In genomic region chr4:145492132-145492531, GRCm38 (mm10) we compare ENCODE assay signal across 20 mouse cellular contexts. TPM values are rescaled to one million over a fixed set of nuclear protein-coding genes. Genes with fewer than 3 reads are reported as not detected.
"Had no signal": no experiment of that assay in that cellular context is flagged by ENCODE, and none has a peak within 500 bp of the region (broad histone marks: within the 10 kb centered on the region; RNA-seq: fewer than 3 reads in every experiment).

No protein-coding gene starts in this region.

- H3K9me3 ChIP-seq: neural tube, embryonic 12.5 days; neural tube, embryonic 13.5 days; stomach, embryonic 15.5 days had no signal

- DNase-seq: retina, postnatal 1 day; right cerebral cortex, adult 18-20 months; right cerebral cortex, postnatal 14 days; right cerebral cortex, postnatal 25 days; right cerebral cortex, postnatal 4 days; spleen, adult 18-20 months; thymus, adult 18-20 months; thymus, adult 2 months; thymus, postnatal 14 days; thymus, postnatal 25 days; thymus, postnatal 36 days; thymus, postnatal 4 days had no signal

- H3K27me3 ChIP-seq: neural tube, embryonic 12.5 days; neural tube, embryonic 13.5 days; neural tube, embryonic 15.5 days; stomach, embryonic 15.5 days had no signal

- H3K36me3 ChIP-seq: neural tube, embryonic 12.5 days; neural tube, embryonic 13.5 days; neural tube, embryonic 15.5 days; stomach, embryonic 15.5 days had no signal

- H3K9ac ChIP-seq: neural tube, embryonic 12.5 days; neural tube, embryonic 13.5 days; neural tube, embryonic 15.5 days; stomach, embryonic 15.5 days had no signal

- H3K27ac ChIP-seq: neural tube, embryonic 12.5 days; neural tube, embryonic 13.5 days; neural tube, embryonic 15.5 days; stomach, embryonic 15.5 days; stomach, postnatal 0 days had no signal

- H3K4me3 ChIP-seq: neural tube, embryonic 12.5 days; neural tube, embryonic 13.5 days; neural tube, embryonic 15.5 days; stomach, embryonic 15.5 days had no signal

- H3K4me1 ChIP-seq: neural tube, embryonic 12.5 days; neural tube, embryonic 13.5 days; neural tube, embryonic 15.5 days; stomach, embryonic 15.5 days had no signal

RNA-seq across cellular contexts. Expression of gene Zfp990, which starts 18.4 kb away (rescaled TPM):
- polyA plus RNA-seq: neural tube, embryonic 12.5 days; neural tube, embryonic 13.5 days; small intestine, adult 2 months; stomach, embryonic 14.5 days; stomach, postnatal 0 days; urinary bladder, adult 2 months had no signal
